Mouse (Mus musculus) thymus, postnatal 36 days (tissue): Measurements from ENCODE around the gene Bean1.

Source experiments
- DNase-seq, 2 experiments: peaks; one replicate each; pipeline ENCODE4 v3.0.0; 2022; ENCODE audit warnings: mixed read lengths in 2 of 2

Gene Bean1

DNA sequence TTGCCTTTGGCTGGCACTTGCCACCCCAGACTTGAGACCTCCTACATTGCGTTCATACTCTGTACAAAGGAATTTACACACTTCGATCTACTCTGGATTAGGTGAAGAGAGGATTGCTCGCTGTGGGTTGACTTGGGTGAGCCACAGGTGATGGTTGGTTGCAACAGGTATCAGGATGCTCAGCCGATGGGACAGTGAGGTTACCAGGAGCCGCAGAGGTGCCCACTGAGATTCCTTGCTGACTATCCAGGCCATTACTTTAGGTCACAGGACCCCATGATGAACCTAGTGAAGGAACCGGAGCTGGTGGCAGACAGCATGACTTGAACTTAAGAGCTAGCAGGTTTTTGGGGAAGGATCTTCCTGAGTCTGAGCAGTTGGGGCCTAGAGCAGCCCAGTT lies 2.2 kb downstream of the Bean1 start:
- no peak for DNase-seq

DNA sequence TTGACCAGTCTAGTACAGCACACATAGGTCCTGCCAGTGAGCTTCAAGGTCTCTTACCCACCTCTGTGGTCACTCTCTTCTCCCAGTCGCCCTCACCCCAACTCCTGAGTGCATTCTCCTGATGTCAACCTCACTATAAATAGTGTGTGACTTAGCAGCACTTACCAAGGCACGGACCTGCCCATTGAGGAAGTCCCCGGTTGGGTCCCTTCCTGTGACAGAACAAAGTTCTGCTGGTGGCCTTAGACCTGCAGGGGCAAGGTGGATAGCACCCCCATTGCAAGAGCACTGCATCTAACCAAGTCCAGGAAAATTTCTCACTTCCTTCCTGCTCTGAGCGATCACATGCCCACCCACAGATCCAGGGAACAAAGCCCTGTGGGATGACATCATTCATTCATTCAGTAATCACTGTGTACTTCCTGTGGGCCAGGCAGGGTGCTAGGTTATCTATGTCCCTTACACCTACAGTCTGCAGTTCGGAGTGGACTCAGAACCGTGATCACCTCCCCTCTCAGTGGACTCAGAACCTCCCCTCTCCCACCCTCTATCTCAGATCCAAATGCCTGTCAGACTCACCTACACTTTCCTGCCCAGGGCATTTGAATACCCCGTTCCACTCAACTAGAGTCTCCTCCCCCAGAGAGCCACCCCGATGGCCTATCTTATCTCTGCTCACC lies 5.7 kb downstream of the Bean1 start:
- DNase-seq = no peak

DNA sequence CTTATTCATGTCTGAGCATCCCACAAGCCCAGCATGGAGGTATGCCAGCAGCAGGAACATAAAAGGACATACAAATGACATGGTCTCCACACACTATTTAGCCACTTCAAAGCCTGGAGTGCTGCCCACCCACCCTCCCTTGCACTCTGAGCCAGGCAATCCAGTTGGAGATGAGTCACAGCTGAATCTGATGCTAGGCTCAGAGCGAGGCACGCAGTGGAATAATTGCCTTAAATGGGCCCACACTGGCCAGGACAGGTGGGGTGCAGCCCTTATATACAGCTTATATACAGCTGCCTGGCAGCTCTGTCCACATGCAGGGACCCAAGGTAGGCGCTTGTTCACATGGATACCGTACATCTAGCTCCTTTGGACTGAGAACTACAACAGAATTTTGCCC lies 6.8 kb downstream of the Bean1 start:
- DNase-seq = no peak

DNA sequence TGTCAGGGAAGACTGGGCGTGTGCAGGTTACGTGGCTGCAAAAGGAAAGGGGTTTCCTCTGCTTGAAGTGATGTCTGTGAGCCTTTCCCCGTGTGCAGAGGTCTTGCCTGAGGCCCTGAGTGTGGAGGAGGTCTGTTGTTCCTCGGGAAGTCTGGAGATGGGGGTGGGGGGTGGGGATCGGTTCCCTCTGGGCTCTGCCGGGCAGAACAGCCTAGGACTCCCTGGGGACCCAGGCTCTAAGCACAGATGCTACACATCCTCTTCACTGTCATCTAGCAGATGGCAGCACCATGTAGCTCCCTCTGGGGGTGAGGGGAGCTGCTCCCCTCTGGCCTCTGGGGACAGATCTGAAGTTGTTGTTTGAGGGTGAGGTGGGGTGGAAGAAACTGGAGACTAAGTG lies 14.7 kb downstream of the Bean1 start:
- DNase-seq = no peak

DNA sequence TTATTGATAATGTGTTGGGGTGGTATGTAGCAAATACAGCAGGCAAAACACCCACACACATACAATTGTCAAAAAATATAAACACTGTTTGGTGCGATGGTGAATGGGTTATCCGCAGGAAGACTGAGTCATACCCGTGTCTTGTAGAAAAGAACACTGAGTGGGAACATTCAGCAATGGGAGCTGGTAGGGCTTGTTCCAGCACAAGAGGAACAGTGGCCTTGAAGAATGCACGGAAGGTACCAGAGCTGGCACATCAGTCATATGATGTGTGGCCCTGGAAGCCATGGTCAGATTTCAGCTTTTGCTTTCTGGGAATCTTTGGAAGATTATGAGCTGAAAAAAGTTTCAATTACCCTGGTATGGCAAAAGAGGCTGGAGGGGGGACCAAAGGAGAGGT lies 16.6 kb downstream of the Bean1 start:
- no peak for DNase-seq

DNA sequence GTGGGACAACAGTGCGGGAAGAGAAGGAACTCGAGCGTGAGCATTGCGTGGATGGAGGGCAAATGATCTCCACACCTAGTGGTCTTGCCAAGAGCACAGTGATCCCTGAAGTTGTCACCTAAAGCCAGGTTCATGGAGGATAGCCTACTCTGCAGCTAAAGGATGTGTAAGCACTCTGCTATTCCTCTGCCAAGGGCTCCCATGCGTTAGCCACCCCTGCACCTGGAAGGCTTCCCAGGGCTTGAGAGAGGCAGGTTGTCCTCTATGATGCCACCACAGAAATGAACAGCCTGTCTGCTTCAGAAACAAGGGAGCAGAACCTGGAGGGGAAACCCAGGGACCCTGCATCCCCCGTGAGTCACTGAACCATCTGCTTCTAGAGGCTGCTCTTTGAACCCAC lies 17.4 kb downstream of the Bean1 start:
- no peak for DNase-seq

DNA sequence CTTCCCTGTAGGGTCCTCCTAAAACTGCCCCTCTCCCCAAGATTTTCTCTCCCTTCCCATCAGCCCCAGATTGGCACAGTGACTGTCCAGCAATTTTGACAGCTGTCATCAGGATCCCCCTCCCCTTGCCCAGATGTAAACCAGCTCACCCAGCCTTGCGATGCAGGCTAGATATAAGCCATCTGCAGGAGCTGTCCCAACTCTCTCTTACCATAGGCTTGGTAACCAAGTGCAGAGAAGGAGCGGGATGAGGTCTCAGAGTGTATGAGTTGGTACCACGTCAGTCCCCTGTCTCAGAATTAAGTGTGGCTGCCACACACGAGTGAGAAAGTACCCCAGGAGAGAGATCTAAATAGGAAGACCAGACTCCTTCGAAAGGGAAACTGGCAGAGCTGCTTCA lies 18.2 kb downstream of the Bean1 start:
- DNase-seq = no peak

DNA sequence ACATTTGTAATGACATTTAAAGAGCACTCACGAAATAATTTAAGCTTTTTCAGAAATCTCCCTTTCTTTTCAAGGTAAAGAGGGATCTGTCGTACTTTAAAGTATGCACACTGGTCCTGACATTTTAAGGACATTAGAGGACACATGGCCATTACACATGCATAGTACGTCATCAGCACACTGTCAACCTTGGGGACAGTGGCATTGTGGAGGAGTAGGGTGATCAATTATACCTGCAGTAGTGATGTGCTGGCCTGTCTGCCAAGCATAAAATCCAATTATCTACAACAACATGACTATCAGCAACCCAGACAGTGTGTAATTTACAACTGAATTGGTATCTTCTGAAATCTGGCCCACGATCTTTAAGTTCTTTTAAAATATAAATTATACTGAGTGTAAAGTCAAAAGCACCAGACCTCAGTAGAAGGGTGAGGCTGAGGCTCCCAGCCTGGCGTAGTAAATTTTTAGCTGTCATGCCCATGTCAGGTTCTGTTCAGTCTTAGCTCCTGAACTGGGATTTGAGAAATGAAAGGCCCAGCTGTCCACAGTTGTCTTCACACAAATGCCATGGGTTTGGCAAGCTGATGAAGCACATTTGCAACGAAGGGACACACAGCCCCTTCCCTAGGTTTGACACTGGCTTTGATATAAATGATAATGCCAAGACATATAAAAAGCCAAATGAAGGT lies 20.7 kb downstream of the Bean1 start:
- no peak for DNase-seq

DNA sequence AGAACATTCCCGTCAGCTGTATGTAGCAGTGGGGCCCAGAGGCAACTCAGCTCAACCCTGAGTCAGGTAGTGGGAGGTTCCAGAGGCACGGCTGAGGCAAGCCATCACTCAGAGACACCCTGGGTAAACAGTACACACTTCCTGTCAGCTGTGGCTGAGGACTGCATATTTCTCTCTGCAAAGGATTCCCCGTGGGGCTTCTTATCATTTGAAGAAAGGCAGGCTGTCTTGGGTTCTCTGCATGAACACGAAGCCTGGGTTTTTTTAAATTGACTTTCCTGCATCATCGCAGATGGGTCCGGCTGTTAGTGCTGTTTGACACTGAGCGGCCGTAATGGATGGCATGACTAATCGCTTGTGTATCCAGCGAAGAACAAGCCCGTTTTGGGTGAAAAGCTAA lies 21.3 kb downstream of the Bean1 start:
- peak; percentile 37 to 62 for DNase-seq

DNA sequence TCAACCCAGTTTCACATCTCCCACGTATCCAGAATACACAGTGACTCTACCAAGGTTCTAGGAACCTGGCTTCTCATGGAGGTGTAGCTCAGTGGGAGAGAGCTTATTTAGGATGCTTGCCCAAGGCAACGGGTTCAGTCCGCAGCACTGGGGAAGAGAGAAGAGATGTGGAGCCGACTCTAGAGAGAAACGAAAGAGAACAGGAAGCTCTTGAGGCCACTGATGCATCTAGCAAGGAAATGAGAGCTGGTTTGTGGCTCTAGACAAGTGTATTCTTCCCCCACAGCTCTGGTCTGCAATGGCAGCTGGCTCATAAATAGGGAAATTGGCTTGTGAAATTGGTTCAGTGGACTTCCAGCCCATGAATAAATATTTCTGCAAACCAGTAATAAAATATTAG lies 29.6 kb downstream of the Bean1 start:
- DNase-seq = no peak

DNA sequence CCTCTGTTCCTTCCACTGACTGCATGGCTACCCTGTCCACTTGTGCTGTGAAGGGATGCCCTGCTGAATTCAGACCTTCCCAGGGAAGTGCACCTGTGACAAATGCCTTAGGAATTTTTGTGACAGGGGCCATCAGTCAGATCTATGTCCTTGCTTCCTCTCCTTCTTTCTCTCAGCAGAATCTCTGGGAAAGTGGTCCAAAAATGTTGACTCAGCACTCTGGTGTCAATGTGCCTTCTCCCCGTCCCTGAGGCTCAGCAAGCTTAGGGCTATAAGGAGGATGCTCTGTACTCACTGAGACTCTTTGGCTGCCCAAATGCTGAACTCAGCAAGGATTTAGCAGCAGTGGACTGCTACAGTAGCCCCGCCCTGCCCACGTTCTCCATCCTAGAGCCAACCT lies 31.4 kb downstream of the Bean1 start:
- no peak for DNase-seq

DNA sequence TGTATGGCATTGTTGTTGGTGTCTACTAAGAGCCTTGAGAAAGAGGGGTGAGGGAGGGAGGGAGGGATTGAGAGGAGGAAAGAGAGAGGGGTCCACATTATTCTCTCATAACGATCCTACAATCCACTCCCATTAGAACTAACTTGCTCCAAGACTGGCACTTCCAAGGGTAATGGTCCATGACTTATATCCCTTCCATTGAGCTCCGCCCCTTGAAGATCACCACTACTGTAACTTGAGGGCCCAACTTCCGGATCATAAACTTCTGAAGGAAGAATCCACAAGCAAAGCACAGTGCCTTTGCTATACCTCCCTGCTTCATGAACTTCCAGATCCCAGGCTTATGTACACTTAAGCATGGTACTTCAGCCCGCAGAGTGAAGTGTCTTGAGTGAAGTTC lies 32.1 kb downstream of the Bean1 start:
- DNase-seq = no peak

DNA sequence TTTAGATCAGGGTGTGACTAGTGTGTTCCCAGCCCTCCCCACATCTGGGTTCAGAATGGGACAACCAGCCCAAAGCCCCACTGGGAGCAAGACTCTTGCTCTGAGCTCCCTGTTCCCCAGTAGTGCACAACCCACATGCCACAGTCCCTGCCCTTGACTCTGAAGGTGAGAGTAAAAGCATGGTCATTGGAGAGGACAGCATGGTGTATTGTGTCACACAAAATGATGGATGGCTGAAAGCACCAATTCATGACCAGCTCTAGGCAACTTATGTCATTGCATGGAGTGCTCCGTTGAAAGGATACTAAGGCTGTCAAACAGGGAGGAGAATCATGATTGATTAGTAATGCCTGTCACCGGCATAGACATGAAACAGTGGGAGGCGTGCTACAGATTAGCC lies 35.0 kb downstream of the Bean1 start:
- DNase-seq = no peak

DNA sequence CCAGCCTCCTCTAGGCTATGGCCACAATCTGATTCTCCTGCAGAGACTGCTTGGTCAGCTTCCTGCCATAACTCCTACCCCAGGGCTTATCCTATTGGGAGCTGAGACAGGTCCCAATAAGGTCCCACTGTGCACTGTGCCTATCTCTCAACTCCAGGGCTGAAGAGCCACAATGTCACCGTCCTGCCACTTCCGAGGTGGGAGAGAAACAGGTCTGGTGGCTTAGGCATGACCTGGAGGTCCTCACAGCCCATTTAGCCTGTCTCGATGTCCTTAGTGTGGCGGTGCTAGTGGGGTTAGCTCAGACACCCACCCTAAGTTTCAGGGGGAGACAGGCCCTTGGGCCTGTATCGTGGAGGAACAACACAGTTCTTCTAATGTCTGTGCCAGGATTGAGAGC lies 47.4 kb downstream of the Bean1 start:
- no peak for DNase-seq

DNA sequence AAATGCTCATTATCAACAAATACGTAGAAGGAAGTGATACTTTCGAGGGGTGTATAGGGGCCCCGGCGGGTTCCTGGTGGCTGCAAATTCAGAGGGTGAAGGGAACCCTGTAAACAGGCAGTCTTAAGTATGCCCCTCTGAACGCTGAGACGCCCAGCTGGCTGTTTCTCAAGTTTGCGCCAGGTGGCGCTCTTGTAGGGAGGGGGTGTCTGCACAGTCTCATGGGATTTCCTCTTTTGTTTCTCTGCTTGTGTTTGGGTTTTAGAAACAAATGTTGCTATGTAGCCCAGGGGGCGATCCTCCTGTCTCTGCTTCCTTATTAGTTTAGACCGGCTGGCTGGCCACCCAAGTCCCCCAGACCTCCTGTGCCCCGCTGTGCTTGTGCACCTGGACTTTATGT lies 48.8 kb downstream of the Bean1 start:
- peak; percentile 72 to 74 for DNase-seq

DNA sequence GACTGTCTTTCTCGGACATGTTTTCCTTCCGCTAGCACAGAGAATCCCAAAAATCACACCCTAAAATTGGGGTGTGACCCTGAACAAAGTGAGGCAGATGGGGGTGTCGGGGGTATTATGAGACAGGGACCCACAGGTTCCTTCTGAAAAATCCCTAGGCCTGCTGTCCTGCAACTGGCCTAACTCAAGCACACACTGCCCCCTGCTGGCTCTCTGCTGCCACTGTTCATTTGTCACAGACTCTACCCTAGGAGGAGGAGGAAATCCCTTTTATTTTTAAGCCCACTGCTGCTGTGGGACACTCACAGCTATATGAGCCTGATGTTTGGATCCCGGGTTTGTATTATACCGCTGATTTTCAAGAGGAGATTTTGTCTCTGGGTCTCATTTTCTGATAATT lies 49.6 kb downstream of the Bean1 start:
- DNase-seq = peak; percentile 64 to 71

DNA sequence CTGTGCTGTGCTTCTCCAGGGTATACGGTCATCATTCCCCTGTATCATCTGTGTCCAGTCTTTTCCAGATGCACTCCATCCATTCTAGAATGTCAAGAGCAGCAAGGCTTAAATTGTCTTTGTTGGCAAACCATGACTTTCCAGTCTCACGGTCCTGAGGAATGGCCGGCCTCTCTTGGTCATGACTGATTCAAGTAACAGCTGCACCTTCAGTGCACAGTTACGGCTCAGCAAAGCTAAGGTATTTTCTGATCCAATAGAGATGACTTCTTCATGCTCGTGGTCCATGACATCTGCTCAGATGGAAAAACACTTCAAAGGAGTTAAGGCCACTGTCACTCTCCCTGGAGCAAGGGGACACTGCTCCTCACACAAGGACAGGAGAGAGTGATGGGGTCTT lies 56.8 kb downstream of the Bean1 start:
- no peak for DNase-seq

DNA sequence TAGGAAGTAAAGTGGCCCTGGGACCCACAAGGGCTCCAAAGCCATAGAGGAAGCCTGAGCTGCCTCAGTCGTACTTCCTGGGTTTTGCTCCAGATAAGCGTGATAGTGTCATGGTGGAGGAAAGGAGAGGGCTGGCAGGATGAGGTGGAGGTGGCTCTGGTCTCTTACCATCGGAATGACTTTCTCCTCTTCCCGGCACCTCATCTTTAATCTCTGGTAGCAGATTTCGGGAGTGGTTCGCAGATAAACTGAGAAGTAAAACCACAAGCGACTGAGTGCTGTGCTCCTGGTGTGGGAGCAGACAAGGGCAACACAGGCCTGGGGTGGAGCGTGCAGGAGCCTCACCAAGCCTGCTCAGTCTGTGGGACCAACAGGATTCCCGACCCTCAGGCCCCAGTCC lies 60.1 kb downstream of the Bean1 start:
- DNase-seq = no peak

DNA sequence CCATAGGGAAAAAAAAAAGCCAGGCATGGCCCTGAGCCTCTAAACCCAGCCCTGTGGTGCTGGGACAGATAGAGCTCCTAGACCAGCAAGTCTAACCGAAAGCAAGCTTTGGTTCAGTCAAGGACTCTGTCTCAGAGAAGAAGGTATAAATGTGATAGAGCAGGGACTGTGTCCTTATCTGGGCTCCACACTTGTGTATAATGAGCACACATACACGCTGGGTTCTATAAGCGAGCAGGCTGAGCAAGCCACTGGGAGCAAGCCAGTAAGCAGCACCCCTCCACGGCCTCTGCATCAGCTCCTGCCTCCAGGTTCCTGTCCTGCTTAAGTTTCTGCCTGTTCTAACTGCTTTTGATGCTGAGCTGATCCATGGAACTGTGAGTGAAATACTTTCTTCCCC lies 61.8 kb downstream of the Bean1 start:
- no peak for DNase-seq

DNA sequence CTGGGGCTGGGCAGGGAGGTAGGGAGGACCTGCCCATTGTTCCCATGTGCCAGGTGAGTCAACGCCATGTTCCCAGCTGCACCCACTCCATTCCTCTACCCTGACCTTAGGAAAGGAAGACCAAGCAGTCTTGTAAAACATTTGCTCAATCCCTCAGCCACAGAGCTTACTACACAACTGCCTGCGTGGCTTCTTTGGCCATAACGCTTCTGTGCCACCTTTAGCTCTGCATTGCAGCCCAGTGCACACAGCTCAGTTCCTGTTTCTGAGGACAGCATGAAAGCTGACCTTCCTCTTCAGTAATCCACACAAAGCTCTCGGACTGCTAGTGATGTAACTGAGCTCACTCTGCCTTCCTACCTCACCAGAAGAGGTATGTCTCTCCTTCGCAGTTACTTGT lies 62.7 kb downstream of the Bean1 start:
- no peak for DNase-seq

DNA sequence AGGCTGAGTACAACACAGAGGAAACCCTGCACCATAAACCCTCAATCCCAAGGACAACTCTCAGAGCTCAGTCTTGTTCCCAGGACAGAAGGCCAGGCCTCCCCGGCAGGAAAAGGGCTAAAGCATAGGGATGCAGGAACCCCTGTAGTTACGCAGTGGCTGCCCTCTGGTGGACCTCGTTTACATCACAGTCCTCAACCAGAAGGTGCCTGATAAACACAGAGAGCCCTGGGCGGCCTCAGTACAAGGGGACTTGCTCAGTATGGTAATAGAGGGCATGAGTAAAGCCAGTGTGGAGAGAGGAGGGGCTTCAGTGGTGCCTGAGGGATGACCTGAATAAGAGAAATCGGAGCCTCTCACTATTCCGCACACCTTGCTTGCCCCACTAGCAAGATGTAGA lies 64.3 kb downstream of the Bean1 start:
- DNase-seq = no peak

DNA sequence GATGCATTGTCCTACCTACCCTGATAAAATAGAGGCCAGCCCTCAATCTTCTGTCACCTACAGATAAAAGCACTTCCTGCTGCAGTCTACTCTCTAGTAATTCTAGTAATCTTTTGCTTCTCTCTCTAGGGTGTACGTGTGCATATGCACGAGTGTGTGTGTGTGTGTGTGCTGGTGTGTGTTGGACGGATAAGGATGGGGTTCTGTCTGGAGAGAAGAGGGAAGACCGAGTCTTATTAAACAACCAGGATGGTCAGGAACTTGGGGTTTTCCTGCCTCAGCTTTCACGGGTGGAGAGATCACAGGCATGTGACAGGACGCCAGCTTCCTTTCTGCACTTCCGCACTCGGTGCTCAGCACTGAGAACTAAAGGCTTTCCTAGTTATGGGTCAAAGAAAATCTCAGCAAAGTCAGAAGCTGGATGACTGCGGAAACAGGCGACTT lies 69.2 kb downstream of the Bean1 start:
- DNase-seq = peak; percentile 46 to 53

DNA sequence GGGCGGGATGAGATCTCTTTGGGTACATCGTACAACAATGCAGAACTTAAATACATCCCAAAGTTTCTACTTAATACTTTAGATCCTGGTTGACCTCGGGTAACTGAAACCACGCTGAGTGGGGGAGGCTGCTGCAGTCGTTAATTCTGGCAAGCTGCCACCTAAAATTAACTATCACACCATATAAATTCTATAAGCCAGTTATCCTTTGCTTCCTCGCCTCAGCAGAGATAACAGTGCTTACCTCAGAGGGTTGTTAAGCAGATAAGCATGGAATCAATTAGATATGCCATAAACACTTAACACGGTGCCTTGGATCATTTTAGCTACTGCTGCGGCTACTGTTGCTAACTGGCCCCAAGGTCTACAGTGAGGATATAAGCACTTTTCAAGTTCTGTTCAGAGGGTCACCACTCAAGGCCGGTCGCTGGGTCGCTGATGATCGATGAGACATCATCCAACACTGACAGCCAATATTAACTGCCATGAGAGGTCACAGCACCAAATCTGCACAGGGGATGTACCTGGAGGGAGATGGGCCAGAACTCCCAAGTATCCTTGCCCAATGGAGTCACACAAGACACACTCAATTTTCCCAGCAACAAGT lies 71.9 kb downstream of the Bean1 start:
- DNase-seq = no peak

DNA sequence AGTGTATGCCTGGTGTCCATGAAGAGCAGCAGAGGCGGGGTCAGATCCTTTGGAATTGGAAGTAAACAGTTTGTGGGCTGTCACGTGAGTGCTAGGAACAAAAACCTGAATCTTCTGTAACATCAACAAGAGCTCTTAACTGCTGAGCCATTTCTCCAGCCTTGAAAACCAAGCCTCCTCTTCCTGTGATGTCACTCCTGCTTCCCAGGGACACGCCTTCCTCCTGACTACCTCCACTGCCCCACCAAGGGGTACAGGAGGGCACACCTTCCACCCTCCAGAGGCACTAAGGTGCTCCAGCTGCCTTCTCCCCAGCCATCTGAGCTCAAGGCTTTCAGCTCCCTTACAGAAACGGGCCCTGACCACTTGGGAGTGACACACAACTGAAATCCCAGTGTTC lies 76.4 kb downstream of the Bean1 start:
- DNase-seq = no peak
